Mouse (Mus musculus) kidney, postnatal 36 days (tissue): ENCODE data around the gene Gm28635.
"Not testable (repeated sequence)": the region's sequence is repeated elsewhere in the genome, so short reads cannot be mapped to it uniquely, and the experiment has no call there.

Source experiments
- DNase-seq, 2 experiments: peaks; one replicate each; pipeline ENCODE4 v3.0.0; 2021 to 2022; ENCODE audit warnings: mixed read lengths in 2 of 2

The Gm28635 gene

GRCm38 (mm10) chr2:84682605-84683183, 4.9 kb upstream of the Gm28635 start:
- no peak for DNase-seq

- no peak for DNase-seq
These were observed 1.2 kb upstream of the Gm28635 start, which contains the start of gene Tmx2 for GRCm38 (mm10) chr2:84679016-84679415. Tmx2 (minus strand) TSS chr2:84679140.

GRCm38 (mm10) chr2:84677270-84677967, 422 bp downstream of the Gm28635 start:
- peak; percentile 11 to 73 for DNase-seq

- DNase-seq, result not testable (repeated sequence)
These were observed 6.3 kb downstream of the Gm28635 start for GRCm38 (mm10) chr2:84671535-84671934.

DNA sequence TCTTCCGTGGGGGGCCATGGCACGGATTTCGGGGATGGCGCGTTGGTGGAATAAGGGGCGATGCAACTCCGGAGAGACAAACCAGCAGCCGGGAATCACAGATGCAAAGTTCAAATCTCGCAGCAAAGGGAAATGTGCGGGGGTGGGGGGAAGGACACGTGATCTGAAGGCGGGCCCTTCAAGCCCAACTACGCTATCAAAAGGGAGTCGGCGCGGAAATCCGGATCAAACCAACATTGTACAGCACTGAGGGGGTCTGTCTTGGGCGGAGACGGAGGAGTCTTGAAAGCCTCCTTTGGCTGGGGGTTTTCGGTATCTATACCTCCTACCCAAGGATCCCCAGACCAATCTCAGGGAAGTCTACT, 7.3 kb downstream of the Gm28635 start, which contains the start of gene Selenoh:
Selenoh (minus strand) TSS at position 202 of the 365 bp plus-strand sequence.
- peak; percentile 87 to 89 for DNase-seq

DNA sequence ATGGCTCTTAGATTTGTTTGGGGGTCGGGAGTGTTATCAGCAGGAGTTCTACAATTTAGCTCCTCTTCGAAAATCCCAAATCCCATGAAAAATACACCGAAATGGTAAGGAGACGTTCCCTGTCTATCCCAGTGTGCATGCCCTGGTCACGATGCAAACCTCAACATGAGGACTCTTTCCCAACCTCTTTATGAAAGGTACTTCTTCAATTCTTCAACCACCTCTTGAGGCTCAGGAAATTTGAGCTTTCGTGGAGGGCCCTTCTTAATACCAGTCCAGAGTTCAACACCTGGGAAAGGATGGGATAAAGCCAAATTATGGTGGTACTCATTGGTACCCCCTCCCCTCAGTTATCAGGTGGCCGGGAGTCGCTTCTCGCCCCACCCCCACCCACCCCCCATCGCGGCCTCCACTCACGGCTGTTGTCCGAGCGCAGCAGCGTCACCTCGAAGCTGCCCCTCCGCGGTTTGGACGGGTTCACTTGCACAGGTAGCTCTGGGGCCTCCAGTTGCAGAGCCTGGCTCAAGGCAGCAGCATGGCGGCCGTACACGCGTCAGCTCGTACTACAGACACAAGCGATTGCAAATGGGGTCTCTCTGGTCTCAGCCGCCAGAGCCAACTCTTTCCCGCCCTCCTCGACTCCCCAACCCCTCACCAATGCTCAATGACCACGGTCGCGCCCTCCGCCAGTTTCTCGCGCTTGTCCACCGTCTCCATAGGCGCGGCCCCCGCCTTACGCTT, 7.8 kb downstream of the Gm28635 start:
- DNase-seq, result peak in 1 of 2 experiments; percentile 54

- peak; percentile 41 to 55 for DNase-seq
These were observed 11.8 kb downstream of the Gm28635 start for GRCm38 (mm10) chr2:84666081-84666480.

DNA sequence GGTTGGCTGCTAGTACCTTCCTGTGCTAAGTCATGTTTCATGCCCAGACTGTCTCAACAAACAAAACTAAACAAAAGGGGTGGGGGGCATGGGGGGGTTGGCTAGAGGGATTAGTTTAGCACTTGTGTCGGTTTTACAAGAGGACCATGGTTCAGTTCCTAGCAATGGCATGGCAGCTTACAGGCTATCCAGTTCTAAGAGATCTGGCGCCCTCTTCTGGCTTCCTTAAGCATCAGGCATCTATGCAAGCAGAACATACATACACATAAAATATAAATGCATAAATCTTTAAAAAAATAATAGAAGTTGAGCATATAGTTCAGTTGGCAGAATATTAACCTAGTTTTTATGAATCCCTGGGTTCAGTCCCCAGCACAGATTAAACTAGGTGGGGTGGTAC, 15.0 kb downstream of the Gm28635 start:
- peak; percentile 58 to 84 for DNase-seq

GRCm38 (mm10) chr2:84660253-84660652, 17.6 kb downstream of the Gm28635 start:
- DNase-seq, result peak; percentile 68 to 79

- no peak for DNase-seq
These were observed 19.0 kb downstream of the Gm28635 start, which contains the start of gene Btbd18 for GRCm38 (mm10) chr2:84658806-84659205. Btbd18 (plus strand) TSS chr2:84659079.

DNA sequence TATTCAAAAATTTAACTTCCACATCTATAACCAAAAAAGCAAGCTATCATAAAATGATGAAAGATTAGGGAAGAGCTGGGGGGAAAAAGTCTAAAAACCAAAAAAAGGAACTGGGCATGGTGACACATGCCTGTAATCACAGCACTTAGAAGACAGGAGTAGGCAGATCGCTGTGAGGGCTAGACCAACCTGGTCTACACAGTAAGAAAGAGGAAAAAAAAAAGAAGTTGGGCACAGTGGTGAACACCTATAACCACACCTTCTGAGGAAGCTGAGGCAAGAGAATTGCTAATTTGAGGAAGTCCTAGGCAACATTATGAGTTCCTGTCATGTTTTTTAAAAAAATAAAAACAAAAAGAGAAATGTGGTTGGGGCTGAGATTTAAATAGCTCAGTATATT, 22.0 kb downstream of the Gm28635 start:
- no peak for DNase-seq

- no peak for DNase-seq
These were observed 24.5 kb downstream of the Gm28635 start for GRCm38 (mm10) chr2:84653354-84653753.

DNA sequence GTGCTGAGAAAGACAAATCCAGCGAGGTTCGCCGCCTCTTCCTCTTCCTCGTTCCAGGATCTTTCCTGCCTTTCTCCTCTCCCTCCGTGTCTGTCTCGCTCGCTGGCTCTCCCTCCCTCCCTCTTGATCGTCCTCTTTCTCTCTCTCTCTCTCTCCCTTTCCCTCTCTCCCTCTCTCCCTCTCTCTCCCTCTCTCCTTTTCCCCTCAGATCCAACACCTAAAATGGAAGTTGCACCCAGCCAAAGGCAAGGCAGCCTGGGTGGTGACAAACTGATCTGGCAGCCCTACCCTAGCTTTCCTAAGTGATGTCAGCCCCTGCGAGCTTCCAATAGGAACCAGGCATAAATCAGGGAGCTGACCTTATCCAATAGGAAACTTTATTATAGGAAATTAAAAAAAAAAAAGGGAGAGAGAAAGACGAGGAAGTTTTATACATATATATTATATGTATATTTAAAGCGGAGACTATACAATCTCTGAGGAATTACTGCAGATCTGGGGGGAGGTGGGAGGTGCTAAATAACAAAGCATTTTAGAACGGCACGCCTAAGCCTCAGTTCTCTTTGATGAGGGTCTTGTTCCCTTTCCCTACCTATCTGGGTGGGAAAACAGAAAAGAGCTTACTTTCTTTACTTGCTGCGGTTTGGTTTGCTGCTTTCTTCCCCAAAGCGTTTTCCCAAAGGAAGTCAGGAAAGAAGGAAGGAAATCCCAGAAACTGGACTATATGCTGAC, 27.2 kb downstream of the Gm28635 start, which contains the start of gene Ctnnd1:
Ctnnd1 (minus strand) TSS at position 302 of the 732 bp plus-strand sequence.
- DNase-seq, result peak; percentile 87 to 94

- peak in 1 of 2 experiments; percentile 50 for DNase-seq
These were observed 28.2 kb downstream of the Gm28635 start for GRCm38 (mm10) chr2:84649674-84650073.

DNA sequence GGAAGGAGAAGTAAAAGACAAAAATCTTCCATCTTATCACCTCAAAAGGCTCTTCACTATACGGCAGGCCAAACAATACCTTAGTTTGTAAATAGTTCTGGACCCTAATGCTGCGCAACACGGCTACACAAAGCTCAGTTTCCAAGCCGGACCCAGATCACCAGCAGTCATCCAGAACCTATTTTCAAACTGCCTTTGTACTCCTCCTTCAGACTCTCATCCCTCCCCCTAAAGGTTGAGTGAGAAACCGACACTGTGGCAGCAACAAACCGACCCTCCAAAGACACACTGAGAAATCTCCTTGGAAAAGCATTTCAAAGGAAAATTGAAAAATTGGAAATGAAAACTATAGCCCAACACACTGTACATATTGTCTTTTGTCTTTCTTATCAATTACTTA, 29.5 kb downstream of the Gm28635 start:
- DNase-seq, result no peak

- DNase-seq, result no peak
These were observed 30.7 kb downstream of the Gm28635 start for GRCm38 (mm10) chr2:84647051-84647568.

DNA sequence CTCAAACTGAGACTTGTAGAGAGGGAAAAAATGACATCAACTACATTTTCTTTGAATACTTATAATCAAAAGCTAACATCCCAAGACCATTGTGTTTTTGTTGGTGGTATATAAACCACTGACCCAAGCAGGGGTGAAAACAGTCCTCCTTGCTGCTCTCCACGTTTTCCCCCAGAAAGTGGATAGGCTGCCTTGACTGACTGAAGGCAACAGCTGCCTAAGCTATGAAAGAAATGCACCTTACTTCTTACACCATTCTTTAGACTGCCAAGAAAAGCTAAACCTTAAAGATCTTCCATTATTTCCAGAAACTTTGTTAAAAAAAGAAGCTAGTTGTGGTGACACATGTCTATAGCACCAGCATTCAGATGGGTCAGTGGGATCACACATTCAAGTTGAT, 31.7 kb downstream of the Gm28635 start:
- no peak for DNase-seq

DNA sequence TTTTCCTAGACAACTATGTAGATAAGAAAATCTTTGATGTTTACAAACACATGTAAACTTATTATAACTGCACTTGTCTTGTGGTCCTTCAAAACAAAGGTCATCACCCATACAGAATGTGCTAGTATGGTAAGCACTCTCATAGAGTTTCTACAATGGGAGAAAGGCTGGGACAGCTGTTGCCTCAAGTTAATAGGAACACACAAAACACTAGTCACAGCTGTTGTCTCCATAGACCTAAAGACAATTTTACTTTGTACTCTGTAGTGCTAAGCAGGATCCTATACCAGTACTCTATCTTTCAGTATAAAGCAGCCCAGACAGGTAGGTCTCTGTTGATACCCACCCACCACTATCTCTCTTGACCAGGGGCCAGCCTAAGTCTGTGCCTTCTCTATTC, 37.0 kb downstream of the Gm28635 start:
- DNase-seq, result no peak

- DNase-seq, result no peak
These were observed 39.2 kb downstream of the Gm28635 start for GRCm38 (mm10) chr2:84638428-84639220.

- DNase-seq, result peak in 1 of 2 experiments; percentile 56
These were observed 40.2 kb downstream of the Gm28635 start for GRCm38 (mm10) chr2:84637452-84638165.

DNA sequence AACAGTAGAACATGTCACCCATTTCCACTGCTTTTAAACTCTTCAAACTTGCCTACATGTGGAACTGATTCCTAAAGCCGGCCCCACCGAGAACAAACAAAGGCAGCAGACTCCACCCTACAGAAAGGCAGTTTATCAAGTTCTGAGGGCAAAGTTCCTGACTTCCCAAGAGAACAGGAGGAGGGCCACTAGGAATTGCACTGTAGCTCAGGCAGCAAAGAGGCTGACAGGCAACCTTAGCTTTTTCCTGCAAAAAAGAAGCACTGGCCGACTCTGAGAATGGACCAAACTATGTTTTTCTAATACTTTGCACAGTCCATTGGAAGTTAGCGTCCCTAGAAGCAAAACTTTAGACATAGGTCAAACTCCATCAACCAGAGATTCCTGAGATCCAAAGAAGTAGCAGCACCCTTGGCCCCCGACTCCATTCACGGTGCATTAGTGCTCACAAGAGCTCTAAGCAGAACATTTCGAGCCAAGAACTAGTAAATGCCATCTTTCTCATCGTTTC, 41.6 kb downstream of the Gm28635 start:
- DNase-seq, result peak; percentile 66 to 83
